Mouse (Mus musculus) forebrain, embryonic 11.5 days (tissue): ENCODE measurements at regions not wholly inside any gene's neighbourhood (a gene's known extent, or its start where the extent isn't known, plus 50 kb on each side); places are given as distances from the start of the nearest gene placed in this dataset.

Experiments used
- ATAC-seq: fragments of 200-750 bp; cut with Nextera tagmentation; replicated peaks from 2 replicates; pipeline ENCODE4 v1.8.0; 2017; ENCODE audit warnings: moderate TSS enrichment; ENCODE audit not compliant: low FRiP score
- DNase-seq: peaks from one replicate; pipeline ENCODE4 v3.0.0-alpha.2; 2017; ENCODE audit warnings: low spot score
- H3K27ac ChIP-seq: fragments of 300-500 bp; sonication (generic); 2 replicates; pipeline ENCODE4 v1.5.1; 2014; ENCODE audit warnings: low read depth, low read length
- H3K27me3 ChIP-seq: fragments of 300-500 bp; sonication (generic); 2 replicates; pipeline ENCODE4 v1.6.1; 2014; ENCODE audit warnings: mild to moderate bottlenecking, low read length, mixed read lengths; ENCODE audit not compliant: control insufficient read depth, insufficient read depth
- H3K36me3 ChIP-seq: fragments of 300-500 bp; sonication (generic); 2 replicates; pipeline ENCODE4 v1.6.1; 2014; ENCODE audit warnings: mild to moderate bottlenecking, low read length, moderate library complexity, mixed read lengths; ENCODE audit not compliant: control insufficient read depth, insufficient read depth
- H3K4me1 ChIP-seq: fragments of 300-500 bp; sonication (generic); replicated peaks from 2 replicates; pipeline ENCODE4 v1.6.1; 2014; ENCODE audit warnings: low read length, mixed read lengths; ENCODE audit not compliant: control insufficient read depth, insufficient read depth
- H3K4me2 ChIP-seq: fragments of 300-500 bp; sonication (generic); 2 replicates; pipeline ENCODE4 v1.6.1; 2014; ENCODE audit warnings: low read depth, mild to moderate bottlenecking, low read length, moderate library complexity, mixed read lengths; ENCODE audit not compliant: severe bottlenecking
- H3K4me3 ChIP-seq: fragments of 300-500 bp; sonication (generic); 2 replicates; pipeline ENCODE4 v1.5.1; 2014; ENCODE audit warnings: low read depth, low read length
- H3K9ac ChIP-seq: fragments of 300-500 bp; sonication (generic); 2 replicates; pipeline ENCODE4 v1.6.1; 2014; ENCODE audit warnings: low read length
- H3K9me3 ChIP-seq: fragments of 300-500 bp; sonication (generic); 2 replicates; pipeline ENCODE4 v1.6.1; 2016; ENCODE audit warnings: low read length, mixed read lengths; ENCODE audit not compliant: control insufficient read depth
- WGBS: fragments of 180-500 bp; shearing (Covaris S2); extraction: QIAGEN DNeasy Blood & Tissue Kit; methylation state at CpG from one replicate; pipeline ENCODE4 v1.1.7; 2014; 5-methylcytosine and 5-hydroxymethylcytosine counted together

DNA sequence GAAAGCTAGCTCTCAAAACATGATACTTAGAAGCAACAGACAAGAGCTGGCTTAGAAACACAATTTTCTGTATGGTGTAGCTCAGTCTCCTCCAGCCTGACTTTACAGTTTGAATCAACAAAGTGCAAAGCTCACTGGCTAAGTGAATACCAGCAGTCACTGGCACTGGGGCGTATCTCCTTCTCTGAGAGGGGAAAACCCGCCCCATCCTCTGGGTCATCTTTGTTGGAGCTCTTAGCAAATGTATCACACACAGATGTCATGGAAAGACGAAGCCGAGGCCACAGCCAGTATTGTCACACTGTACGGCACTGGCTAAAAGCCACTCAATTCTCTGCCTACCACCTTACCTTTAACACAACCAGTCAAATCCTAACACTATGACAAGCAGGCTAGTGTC lies 267.8 kb downstream of the Bcor start:
- Histone ChIP-seq H3K4me3 (no peak overlapping the region), H3K9me3 (no peaks in the 10 kb centered on the region), H3K4me2 (no peak overlapping the region), H3K9ac (no peak overlapping the region), H3K27ac (no peak overlapping the region), H3K4me1 (no peaks in the 10 kb centered on the region), H3K27me3 (peaks cover 5% of the 10 kb centered on the region; the same call in 1 of the 2 replicates), H3K36me3 (no peaks in the 10 kb centered on the region)
- DNase-seq = no peak
- WGBS = 87% methylated on average over 5 of the region's 5 CpGs
- ATAC-seq = no peak

DNA sequence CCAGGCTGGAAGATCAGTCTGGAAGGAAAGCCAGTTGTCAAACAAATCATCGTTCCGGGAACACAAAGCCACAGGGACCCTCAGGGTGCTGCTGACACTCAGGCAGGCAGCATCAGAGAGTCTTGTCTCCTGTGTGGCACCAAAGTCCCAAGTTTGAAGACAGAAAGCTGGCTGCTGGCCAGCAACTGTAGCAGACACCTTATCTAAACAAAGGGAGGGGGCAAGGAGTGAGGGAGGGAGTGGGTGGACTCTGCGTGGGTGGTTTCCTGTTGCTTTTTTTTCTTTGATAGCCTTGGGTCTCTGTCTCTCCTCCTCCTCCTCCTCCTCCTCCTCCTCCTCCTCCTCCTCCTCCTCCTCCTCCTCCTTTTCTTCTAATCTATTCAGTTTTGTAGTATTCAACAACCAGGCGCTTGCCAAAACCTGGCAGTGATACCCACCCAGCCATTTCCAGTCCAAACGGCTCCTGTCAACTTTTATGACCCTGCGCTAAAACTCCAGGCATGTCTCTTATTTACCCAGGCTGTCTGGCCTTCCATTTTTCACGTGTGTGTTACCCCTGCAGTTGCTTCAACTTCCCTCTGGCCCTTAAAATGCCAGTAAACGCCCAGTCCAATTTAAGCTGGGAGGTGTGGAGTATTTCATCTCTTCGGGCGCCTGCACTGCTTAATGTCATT lies 266.4 kb downstream of the Bcor start:
- H3K4me1 ChIP-seq = no peaks in the 10 kb centered on the region
- no peak overlapping the region for H3K27ac ChIP-seq
- 56% methylated on average over 9 of the region's 10 CpGs for WGBS
- H3K4me3 ChIP-seq = no peak overlapping the region
- peaks cover 5% of the 10 kb centered on the region; the same call in 1 of the 2 replicates for H3K27me3 ChIP-seq
- no peak overlapping the region for H3K9ac ChIP-seq
- DNase-seq (no peak), ATAC-seq (no peak)
- H3K9me3 ChIP-seq = no peaks in the 10 kb centered on the region
- no peak overlapping the region for H3K4me2 ChIP-seq
- no peaks in the 10 kb centered on the region for H3K36me3 ChIP-seq

DNA sequence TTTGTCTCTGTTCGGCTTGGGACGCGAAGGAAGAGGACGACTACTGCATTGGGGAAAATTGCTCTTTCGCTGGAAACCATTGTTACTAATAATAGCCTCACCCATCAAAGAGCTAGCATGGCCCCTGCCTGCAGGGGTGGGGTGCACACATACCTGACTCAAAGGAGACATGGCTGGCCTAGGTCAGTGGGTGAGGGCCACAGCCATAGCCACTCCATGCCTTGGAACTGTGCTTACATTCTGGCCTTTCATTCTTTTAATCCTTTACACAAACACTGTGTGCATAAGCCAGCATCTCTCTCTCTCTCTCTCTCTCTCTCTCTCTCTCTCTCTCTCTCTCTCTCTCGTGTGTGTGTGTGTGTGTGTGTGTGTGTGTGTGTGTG lies 265.9 kb downstream of the Bcor start:
- Histone ChIP-seq H3K4me1 (no peaks in the 10 kb centered on the region), H3K27ac (no peak overlapping the region), H3K9me3 (no peaks in the 10 kb centered on the region), H3K4me3 (no peak overlapping the region), H3K36me3 (no peaks in the 10 kb centered on the region), H3K4me2 (no peak overlapping the region), H3K9ac (no peak overlapping the region), H3K27me3 (peaks cover 5% of the 10 kb centered on the region; the same call in 1 of the 2 replicates)
- DNase-seq (no peak), ATAC-seq (no peak)
- WGBS = 40% methylated on average over 5 of the region's 6 CpGs

DNA sequence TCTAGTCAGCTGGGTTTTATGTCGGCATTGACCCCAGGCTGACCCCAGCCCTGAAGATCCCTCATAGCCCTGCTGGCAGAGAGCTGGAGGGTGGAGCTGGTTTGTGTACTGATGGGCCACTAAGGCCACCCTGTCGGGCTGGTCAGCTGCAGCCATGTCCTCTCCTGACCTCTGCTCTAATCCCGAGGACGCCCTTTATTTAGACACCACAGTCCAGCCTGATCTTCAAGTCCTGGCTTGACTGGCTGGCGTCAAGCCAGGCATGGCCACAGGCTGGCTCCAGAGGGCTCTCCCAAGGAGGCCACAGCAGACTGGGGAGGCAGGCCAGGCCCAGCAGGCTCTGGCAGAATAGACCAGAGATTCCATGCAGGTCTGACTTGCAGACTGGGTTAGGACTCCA lies 264.8 kb downstream of the Bcor start:
- no peaks in the 10 kb centered on the region for H3K9me3 ChIP-seq
- H3K36me3 ChIP-seq = no peaks in the 10 kb centered on the region
- H3K4me1 ChIP-seq = no peaks in the 10 kb centered on the region
- H3K9ac ChIP-seq = no peak overlapping the region
- H3K4me3 ChIP-seq = no peak overlapping the region
- peaks cover 5% of the 10 kb centered on the region; the same call in 1 of the 2 replicates for H3K27me3 ChIP-seq
- WGBS = 47% methylated on average over 5 of the region's 5 CpGs
- H3K4me2 ChIP-seq = no peak overlapping the region
- no peak overlapping the region for H3K27ac ChIP-seq
- no peak for ATAC-seq
- DNase-seq = no peak

DNA sequence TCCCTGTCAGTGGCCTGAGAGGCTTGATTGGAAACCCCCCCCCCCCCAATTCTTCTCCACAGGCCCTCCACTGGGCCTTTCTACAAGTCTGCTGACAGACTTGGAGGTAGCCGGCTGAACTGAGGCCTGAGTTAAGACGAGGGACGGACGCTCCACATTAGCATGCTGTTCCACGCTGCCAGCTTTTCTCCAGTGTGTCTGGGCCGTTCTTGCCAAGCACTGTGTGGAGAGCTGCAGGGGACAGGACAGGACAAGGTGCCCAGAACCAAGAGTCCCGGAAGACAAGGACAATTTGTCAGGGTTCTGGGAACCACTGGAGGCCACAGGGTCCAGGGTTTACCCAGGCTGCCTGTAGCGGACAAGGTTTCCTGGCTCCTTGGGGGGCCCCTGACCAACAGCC lies 261.9 kb downstream of the Bcor start:
- no peak overlapping the region for H3K4me3 ChIP-seq
- H3K4me2 ChIP-seq = no peak overlapping the region
- no peaks in the 10 kb centered on the region for H3K9me3 ChIP-seq
- ATAC-seq (no peak), DNase-seq (no peak)
- no peaks in the 10 kb centered on the region for H3K36me3 ChIP-seq
- 75% methylated on average over 8 of the region's 8 CpGs for WGBS
- no peak overlapping the region for H3K27ac ChIP-seq
- H3K4me1 ChIP-seq = no peaks in the 10 kb centered on the region
- H3K27me3 ChIP-seq = peaks cover 3% of the 10 kb centered on the region; the same call in 1 of the 2 replicates
- H3K9ac ChIP-seq = no peak overlapping the region

DNA sequence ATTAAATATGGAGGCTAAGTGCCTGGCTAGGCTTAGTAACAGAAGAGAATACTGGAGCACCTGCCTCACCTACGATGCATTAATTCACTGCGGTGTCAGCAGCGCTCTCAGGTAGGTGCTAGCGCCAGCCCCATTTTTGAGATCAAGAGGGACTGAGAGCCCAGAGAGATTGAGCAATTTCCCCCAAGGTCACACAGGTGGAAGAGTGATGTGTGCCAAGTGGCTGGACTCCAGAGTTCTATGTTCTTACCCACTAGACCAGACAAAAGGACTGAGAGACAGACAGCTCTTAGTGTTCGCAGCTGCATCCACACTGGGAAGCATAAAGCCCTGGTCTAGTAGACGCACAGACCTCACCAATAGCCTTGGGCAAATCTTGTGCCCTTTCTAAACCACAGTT lies 261.1 kb downstream of the Bcor start:
- 85% methylated on average over 6 of the region's 6 CpGs for WGBS
- Histone ChIP-seq H3K9me3 (no peaks in the 10 kb centered on the region), H3K9ac (no peak overlapping the region), H3K27me3 (peaks cover 3% of the 10 kb centered on the region; the same call in 1 of the 2 replicates), H3K27ac (no peak overlapping the region), H3K36me3 (no peaks in the 10 kb centered on the region), H3K4me3 (no peak overlapping the region), H3K4me1 (no peaks in the 10 kb centered on the region), H3K4me2 (no peak overlapping the region)
- DNase-seq (no peak), ATAC-seq (no peak)

DNA sequence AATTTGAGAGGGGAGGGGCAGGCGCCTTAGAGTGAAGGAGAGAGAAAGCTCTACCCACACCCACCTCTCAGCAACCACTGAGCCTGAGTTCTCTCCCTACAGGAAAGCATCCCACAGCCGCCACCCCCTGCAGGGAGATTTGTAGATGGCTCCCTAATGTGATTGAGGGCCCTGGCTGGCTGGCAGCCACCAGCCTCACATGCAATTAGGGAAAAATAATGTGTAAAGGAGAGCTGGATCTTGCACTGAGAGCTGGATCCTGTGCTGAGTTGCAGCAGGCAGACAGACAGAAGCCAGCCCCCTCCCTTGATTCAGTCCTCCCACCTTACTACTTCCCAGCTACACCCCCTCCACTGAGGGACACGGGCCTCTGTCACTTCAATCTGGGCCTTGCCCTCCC lies 260.2 kb downstream of the Bcor start:
- Histone ChIP-seq H3K9ac (no peak overlapping the region), H3K36me3 (no peaks in the 10 kb centered on the region), H3K4me1 (no peaks in the 10 kb centered on the region), H3K27me3 (peaks cover 3% of the 10 kb centered on the region; the same call in 1 of the 2 replicates), H3K27ac (no peak overlapping the region), H3K9me3 (no peaks in the 10 kb centered on the region), H3K4me3 (no peak overlapping the region), H3K4me2 (no peak overlapping the region)
- WGBS = 40% methylated on average over 3 of the region's 3 CpGs
- DNase-seq (no peak), ATAC-seq (no peak)

DNA sequence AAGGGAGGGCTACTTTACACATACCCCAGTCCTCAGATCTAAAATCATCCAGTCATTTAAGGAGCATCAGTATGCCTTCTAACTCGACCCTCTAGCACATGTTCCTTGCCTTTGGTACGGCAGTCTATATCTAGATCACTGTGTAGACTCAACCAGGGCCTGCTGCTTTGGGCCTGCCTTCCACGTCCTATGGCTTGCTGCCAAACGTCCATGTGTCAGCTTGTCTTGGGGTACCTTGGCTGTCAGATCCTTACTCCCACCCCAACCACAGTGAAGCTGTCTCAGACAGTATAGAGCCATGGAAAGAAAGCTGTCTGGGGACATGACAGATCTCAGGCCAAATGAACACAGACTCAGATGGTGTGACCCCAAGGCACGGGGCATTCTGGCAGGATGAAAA lies 258.4 kb downstream of the Bcor start:
- H3K4me2 ChIP-seq = no peak overlapping the region
- no peaks in the 10 kb centered on the region for H3K36me3 ChIP-seq
- H3K4me3 ChIP-seq = no peak overlapping the region
- H3K27ac ChIP-seq = no peak overlapping the region
- no peak for DNase-seq
- H3K9me3 ChIP-seq = no peaks in the 10 kb centered on the region
- no peaks in the 10 kb centered on the region for H3K4me1 ChIP-seq
- no peak overlapping the region for H3K9ac ChIP-seq
- WGBS = 76% methylated on average over 5 of the region's 5 CpGs
- ATAC-seq = no peak
- H3K27me3 ChIP-seq = no peaks in the 10 kb centered on the region; the same call in 1 of the 2 replicates

DNA sequence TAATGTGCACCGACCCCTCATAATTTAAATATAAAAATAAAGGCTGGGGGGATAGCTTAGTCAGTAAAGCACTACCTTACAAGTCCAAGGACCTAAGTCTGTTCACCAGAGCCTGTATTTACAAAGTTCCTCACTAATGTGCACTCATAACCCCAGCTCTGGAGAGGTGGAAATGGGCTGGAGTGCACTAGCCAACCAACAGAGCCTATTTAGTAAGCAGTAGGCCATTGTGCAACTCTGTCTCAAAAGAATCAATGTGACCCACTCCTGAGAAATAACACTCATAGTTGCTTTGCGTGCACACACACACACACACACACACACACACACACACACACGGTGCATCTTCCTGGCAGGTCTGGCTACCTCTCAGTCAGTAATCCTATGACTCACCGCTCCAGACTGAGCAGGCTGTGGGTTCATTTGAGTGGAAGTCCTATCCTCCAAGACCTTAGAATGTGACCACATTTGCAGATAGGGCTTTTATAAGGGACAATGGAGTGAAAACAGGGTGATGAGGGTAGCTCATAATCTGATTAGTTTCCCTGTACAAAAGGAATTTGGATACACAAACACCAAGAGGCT lies 256.9 kb downstream of the Bcor start:
- Histone ChIP-seq H3K4me3 (no peak overlapping the region), H3K36me3 (no peaks in the 10 kb centered on the region), H3K27me3 (no peaks in the 10 kb centered on the region; the same call in 1 of the 2 replicates), H3K27ac (no peak overlapping the region), H3K9ac (no peak overlapping the region), H3K4me2 (no peak overlapping the region), H3K9me3 (no peaks in the 10 kb centered on the region), H3K4me1 (no peaks in the 10 kb centered on the region)
- DNase-seq = no peak
- 76% methylated on average over 4 of the region's 4 CpGs for WGBS
- ATAC-seq = no peak
